Mouse (Mus musculus): ENCODE measurements around the gene Rilpl1.

DNA sequence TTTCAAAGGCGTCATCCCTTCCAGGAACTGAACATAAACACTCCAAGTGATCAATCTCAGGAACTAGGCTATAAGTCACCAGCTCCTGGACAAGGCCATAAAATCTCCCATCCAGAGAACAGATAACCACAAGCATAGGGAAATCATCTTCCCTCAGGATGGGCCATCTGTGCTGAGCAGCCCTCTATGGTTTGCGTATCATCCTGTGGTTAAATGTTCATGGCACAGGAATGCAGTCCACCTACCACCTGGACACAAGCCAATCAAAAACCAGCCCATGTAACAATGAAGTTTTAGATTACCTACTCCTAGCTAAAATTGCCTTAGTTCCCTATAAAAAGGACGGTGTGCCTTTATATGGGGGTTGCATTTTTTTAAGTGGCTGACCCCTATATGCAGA lies 42.3 kb downstream of the Rilpl1 start:
- TF ChIP-seq CTCF (IDR thresholded peaks at IDR 0.05; ENCODE audit: low read depth) = no peak
- TF ChIP-seq EP300 (IDR thresholded peaks at IDR 0.05; ENCODE audit: low read depth) = no peak
